Mouse (Mus musculus) testis, postnatal 14 days (tissue): Measurements from ENCODE around the gene Txlna.

Experiments used
- DNase-seq: peaks from one replicate; pipeline ENCODE4 v3.0.0; 2021; ENCODE audit warnings: low spot score

Txlna gene

GRCm38 (mm10) chr4:129640638-129641467, at the start of gene Txlna:
Txlna (minus strand) TSS chr4:129641065.
- peak; percentile 97 for DNase-seq

DNA sequence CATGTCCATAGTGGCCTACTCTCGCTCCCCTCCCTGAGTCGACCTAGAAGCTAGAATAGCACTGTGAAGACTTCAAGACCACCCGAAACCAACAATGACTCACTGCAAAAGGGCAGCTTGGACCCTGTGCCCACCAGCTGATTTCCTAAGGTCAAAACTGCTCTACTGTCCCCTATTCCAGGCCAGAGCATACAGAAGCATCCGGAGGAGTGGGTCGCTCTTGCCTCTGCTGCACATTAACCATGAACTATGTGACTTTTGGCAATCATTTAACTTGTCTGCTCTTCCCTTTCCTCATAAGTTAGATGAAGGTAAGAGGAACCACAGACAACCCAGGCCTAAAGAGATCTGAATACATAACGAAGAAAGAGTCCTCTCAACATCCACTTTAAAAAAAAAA, 43.7 kb upstream of the Txlna start:
- DNase-seq: no peak

DNA sequence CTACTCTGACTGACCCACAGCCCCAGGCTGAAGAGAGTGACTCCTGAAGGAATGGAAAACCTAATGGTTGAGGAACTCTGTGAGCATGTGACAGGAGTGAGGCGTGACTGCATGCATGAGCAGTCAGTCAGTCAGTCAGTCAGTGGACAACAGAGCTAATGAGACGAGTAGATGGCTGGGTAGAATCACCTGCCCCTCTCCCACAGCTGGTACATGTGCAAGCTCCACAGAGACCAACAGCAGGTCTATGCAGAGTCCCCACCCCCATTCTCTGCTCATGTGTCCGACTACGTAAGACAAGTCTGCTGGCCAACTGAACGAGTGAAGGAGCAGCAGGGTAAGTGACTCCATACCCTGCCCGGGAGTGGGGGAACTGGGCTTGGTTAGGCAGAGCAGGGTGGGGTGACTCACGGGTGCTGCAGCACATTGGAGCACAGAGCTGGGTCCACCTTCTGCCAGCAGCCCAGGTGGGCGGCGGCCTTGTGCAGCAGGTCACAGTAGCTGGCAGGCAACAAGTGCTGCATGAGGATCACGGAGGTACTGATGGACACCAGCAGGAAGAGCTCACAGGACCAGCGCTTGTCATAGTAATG, 43.1 kb upstream of the Txlna start:
- no peak for DNase-seq

DNA sequence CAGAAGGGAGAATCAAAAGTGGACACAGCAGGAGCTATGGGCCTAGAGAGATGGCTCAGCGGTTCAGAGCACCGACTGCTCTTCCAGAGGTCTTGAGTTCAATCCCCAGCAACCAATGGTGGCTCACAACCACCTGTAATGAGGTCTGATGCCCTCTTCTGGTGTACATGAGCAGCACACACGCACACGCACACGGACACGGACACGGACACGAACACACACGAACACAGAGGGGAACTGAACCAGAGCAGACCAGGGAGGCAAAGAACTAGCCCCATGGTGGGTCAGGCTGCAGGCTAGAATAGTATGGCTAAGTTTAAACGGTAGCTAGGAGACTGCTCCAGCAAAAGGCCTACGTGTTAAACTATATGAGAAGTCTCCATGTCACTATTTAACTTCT, 41.0 kb upstream of the Txlna start:
- DNase-seq: no peak

DNA sequence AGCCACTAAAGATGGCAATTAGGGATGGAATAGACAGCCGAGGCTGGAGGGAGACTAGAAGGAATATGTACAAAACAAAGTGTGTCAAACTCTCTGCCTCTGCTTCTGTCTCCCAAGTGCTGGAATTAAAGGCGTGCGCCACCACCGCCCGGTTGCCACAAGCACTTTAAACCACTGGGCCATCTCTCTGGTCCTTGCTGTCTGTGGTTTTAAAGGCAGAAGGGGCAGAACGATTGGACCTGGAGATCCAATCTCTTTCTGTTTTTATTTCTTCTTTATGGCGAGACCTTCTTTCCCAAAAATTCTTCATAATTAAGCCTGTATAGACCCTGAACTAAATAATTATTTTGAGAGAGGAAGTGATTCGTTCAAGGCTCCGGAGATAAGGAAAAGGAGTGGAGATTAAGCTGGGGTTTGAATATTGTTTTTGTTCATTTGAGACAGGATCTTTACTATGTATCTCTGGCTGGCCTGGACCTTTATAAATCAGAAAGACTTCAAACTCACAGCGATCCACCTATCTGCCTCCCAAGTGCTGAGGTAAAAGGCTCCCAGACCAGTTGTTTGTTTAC, 32.1 kb upstream of the Txlna start:
- no peak for DNase-seq

GRCm38 (mm10) chr4:129672083-129672877, 31.4 kb upstream of the Txlna start, which contains the start of gene Kpna6:
Kpna6 (minus strand) TSS chr4:129672767.
- peak; percentile 91 for DNase-seq

- no peak for DNase-seq
Measured at GRCm38 (mm10) chr4:129671491-129672082, 30.7 kb upstream of the Txlna start.

- DNase-seq: no peak
Measured at GRCm38 (mm10) chr4:129662255-129662813, 21.5 kb upstream of the Txlna start.

- no peak for DNase-seq
Measured at GRCm38 (mm10) chr4:129661584-129661983, 20.7 kb upstream of the Txlna start.

GRCm38 (mm10) chr4:129654770-129655169, 13.9 kb upstream of the Txlna start:
- no peak for DNase-seq

- DNase-seq: no peak
Measured at GRCm38 (mm10) chr4:129650359-129650758, 9.5 kb upstream of the Txlna start.

- no peak for DNase-seq
Measured at GRCm38 (mm10) chr4:129648656-129649055, 7.8 kb upstream of the Txlna start.

DNA sequence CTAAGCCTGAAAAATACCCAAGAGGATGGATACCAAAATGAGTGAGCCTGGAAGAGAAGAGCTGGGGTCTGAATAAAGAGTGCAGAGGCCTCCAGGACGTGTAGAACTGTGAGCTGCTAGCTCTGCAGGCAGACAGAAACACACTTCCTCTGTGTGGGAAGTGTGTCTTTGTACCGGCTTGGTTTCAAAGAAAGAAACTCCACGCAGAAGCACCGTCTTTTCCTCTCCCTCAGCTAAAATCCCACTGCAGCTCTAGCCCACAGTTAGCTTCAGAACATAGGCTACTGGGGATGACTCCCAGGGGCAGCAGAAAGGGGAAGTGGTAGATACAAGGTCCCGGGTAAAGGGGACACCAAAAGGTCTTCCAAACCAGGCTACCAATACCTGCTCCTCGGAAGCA, 4.3 kb upstream of the Txlna start:
- DNase-seq: no peak

DNA sequence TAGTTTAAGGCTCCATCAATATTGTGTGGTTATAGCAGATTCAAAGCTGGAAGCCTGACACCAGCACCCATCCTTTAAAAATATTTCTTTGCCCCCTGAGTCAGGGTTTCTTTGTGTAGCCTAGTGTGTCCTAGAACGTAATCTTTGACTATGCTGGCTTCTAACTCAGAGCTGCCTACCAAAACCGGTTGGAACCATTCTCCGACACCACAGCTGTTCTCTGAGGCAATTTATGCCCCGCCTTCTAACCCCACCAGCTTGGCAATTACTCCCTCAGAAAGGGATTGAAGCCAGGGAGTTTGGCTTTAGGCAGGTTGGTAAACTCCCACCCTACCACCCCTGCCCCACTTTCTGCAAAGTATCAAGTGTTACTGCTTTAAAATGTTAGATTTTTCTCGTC, 891 bp upstream of the Txlna start:
- no peak for DNase-seq

DNA sequence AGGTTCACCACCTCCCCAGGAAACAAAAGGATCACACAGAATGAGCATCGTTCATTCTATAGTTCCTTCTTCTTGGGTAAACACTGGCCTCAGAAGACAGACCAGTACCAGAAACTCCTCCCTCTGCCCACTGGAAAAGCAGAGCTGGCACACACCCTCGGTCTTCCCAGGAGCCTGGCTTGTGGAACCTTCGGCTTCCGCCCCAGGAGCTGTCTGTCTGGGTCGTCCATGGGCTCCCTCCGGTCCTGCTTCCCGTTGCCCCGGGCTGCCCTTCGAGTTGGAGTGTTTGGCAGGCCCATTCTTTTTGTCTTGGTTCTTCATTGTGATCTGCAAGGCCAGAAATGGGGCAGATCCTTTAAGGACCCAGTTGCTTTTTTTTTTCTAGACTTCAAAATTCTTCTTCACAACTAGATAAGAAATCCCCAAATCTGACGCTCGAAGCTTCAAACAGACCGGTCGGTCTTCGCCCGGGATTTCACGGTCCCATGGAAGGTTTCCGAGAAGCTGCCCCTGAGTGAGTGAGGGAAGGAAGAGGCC, 696 bp downstream of the Txlna start:
- DNase-seq: peak; percentile 50

GRCm38 (mm10) chr4:129639221-129639620, 1.6 kb downstream of the Txlna start:
- DNase-seq: no peak

DNA sequence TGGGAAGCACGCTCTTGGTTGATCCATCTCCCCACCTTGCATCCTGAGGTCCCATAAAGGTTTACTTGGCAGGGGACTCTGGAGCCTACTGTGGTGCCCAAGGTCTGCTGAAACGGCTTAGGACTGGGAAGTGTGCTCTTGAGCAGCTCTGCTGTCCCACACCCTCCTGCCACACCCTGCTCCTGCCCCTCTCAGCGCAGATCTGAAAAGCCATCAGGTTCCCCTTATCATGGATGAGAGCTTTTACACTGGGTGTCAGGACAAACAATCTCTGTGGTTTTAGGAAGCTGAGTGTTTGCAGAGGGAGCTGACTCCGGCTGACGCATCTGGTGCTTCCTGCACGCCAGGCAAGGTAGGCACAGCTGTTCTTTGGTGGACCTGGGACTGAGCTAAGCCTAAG, 7.0 kb downstream of the Txlna start:
- DNase-seq: no peak

GRCm38 (mm10) chr4:129631867-129632266, 9.0 kb downstream of the Txlna start:
- no peak for DNase-seq

DNA sequence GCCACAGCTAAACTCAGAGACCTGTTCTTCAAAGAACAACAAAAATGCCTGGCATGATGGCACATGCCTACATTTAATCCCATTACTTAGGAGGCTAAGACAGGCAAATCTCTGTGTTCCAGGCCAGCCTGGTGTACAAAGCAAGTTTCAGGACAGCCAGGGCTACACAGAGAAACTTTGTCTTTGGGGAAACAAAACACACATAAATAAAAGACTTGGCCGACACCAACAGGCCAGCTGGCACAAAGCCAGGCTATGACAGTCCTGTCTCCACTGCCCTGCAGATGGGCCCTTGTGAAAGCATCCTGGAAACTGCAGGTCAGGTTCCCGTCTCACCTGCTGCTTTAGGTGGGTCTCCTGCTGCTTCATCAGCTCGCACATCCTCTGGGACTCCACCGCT, 9.9 kb downstream of the Txlna start:
- DNase-seq: no peak

GRCm38 (mm10) chr4:129626035-129626434, 14.8 kb downstream of the Txlna start:
- DNase-seq: no peak

DNA sequence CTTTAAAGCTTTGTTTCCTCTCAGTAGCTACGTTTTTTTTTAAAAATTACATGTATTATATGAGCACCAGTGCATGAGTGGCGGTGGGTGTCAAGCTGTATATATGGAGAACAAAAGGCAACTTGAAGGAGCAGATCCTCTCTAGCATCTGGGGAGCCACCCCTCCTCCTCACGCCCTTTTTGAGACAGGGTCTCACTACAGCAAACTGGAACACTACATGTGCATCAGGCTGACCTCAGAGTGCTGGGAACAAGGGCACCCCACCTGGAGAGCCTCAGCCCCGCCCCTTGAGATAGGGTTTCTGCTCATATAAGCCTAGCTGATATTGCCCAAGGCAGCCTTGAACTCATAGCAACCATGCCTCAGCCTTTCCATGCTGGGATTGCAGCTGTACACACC, 15.4 kb downstream of the Txlna start:
- no peak for DNase-seq

GRCm38 (mm10) chr4:129625029-129625370, 15.9 kb downstream of the Txlna start:
- no peak for DNase-seq
